Mouse (Mus musculus) ES-Bruce4 (cell line): ENCODE measurements around the gene Nprl2. TPM values are rescaled to one million over a fixed set of nuclear protein-coding genes. Genes with fewer than 3 reads are reported as not detected.

Source experiments
- H3K27ac ChIP-seq: 2 replicates; pipeline ENCODE4 v1.5.1; 2012; ENCODE audit warnings: low read length, inconsistent platforms; ENCODE audit not compliant: insufficient read depth
- H3K27me3 ChIP-seq: 2 replicates; pipeline ENCODE4 v1.6.1; 2012; ENCODE audit warnings: mild to moderate bottlenecking, low read length, inconsistent platforms; ENCODE audit not compliant: control insufficient read depth, poor library complexity, insufficient read depth, severe bottlenecking
- H3K36me3 ChIP-seq: 2 replicates; pipeline ENCODE4 v1.6.1; 2012; ENCODE audit warnings: inconsistent platforms, mild to moderate bottlenecking, low read length, moderate library complexity; ENCODE audit not compliant: control insufficient read depth, poor library complexity, insufficient read depth, severe bottlenecking
- H3K4me1 ChIP-seq: one replicate; pipeline ENCODE4 v1.8.1; 2011; ENCODE audit warnings: low read length; ENCODE audit not compliant: control insufficient read depth, insufficient read depth
- H3K4me3 ChIP-seq: 2 replicates; pipeline ENCODE4 v1.5.1; 2011; ENCODE audit warnings: low read depth, mild to moderate bottlenecking, low read length
- H3K9ac ChIP-seq: 2 replicates; pipeline ENCODE4 v1.6.1; 2012; ENCODE audit warnings: low read depth, mild to moderate bottlenecking, inconsistent platforms; ENCODE audit not compliant: poor library complexity, severe bottlenecking
- H3K9me3 ChIP-seq: replicated peaks from 2 replicates; pipeline ENCODE4 v1.6.1; 2012; ENCODE audit warnings: mild to moderate bottlenecking, low read length, inconsistent platforms; ENCODE audit not compliant: control insufficient read depth, poor library complexity, insufficient read depth, severe bottlenecking
- CTCF ChIP-seq: IDR thresholded peaks from one replicate; pipeline ENCODE4 v1.8.1; 2011; ENCODE audit warnings: low read depth, low read length
- EP300 ChIP-seq: IDR thresholded peaks from 2 replicates; pipeline ENCODE4 v1.6.1; 2011; ENCODE audit warnings: low read depth, low read length; ENCODE audit not compliant: insufficient read depth
- POLR2A ChIP-seq: IDR thresholded peaks from one replicate; pipeline ENCODE4 v1.8.1; 2011; ENCODE audit warnings: low read length; ENCODE audit not compliant: insufficient read depth
- polyA plus RNA-seq: library from polyadenylated mRNA; stranded (reverse); fragments of >200 nt; gene quantifications from 2 replicates; pipeline ENCODE4 v1.2.4, GENCODE M21; 2011; ENCODE audit warnings: low read depth; ENCODE audit not compliant: missing spikeins, insufficient read depth, insufficient read length

The Nprl2 gene
- polyA plus RNA-seq, 1 experiment = 32.7 TPM

DNA sequence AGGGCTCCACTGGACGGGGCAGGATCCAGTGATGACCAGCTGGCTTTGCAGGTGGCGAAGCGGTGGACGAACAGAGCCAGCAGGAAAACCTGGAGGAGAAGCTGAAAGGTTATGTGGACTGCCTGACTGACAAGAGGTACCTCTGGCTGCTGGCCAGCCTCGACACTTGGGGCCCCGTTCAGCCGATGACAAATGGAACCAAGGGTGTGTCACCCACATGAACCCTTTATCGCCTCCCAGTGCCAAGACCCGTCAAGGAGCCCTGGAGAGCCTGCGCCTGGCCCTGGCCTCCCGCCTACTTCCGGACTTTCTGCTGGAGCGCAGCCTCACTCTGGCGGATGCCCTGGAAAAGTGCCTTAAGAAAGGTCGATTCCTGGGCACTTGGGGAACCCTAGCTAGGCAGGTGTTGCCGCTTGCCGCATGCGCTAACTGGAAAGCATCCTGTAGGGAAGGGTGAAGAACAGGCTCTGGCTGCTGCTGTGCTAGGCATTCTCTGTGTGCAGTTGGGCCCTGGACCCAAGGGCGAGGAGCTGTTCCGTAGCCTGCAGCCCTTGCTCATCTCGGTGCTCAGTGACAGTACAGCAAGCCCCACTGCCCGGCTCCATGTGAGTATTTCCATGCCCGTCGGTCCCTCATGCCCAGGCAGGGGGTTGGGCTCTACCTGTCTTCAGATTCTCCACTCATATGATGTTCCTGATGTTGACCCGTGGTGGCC, 48.2 kb downstream of the Nprl2 start:
- no peak overlapping the region for H3K4me3 ChIP-seq

DNA sequence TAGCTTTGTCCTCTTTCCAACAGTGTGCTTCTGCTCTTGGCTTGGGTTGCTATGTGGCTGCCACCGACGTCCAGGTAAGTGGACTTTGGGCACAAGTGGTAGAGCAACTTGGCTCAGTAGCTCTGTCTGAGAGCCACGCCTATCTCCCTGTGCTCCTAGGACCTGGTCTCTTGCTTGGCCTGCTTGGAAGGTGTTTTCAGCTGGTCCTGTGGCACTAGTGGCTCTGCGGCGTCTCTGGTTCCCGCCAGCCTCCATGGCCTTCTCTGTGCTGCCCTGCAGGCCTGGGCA, 48.7 kb downstream of the Nprl2 start:
- H3K4me1 ChIP-seq = peaks cover 2% of the 10 kb centered on the region
- H3K9me3 ChIP-seq = peaks cover 13% of the 10 kb centered on the region
- H3K4me3 ChIP-seq = no peak overlapping the region
- H3K27me3 ChIP-seq = no peaks in the 10 kb centered on the region
- H3K27ac ChIP-seq = no peak overlapping the region
- no peak overlapping the region for H3K9ac ChIP-seq
- peaks cover 35% of the 10 kb centered on the region for H3K36me3 ChIP-seq
- TF ChIP-seq POLR2A (no peak), CTCF (no peak), EP300 (no peak)

More for the DNA sequence above, 48.2 kb downstream of the Nprl2 start:
- H3K27ac ChIP-seq = no peak overlapping the region
- peaks cover 13% of the 10 kb centered on the region for H3K9me3 ChIP-seq
- H3K36me3 ChIP-seq = peaks cover 35% of the 10 kb centered on the region
- H3K4me1 ChIP-seq = peaks cover 2% of the 10 kb centered on the region
- TF ChIP-seq CTCF (no peak), EP300 (no peak), POLR2A (no peak)
- H3K9ac ChIP-seq = no peak overlapping the region
- H3K27me3 ChIP-seq = no peaks in the 10 kb centered on the region

DNA sequence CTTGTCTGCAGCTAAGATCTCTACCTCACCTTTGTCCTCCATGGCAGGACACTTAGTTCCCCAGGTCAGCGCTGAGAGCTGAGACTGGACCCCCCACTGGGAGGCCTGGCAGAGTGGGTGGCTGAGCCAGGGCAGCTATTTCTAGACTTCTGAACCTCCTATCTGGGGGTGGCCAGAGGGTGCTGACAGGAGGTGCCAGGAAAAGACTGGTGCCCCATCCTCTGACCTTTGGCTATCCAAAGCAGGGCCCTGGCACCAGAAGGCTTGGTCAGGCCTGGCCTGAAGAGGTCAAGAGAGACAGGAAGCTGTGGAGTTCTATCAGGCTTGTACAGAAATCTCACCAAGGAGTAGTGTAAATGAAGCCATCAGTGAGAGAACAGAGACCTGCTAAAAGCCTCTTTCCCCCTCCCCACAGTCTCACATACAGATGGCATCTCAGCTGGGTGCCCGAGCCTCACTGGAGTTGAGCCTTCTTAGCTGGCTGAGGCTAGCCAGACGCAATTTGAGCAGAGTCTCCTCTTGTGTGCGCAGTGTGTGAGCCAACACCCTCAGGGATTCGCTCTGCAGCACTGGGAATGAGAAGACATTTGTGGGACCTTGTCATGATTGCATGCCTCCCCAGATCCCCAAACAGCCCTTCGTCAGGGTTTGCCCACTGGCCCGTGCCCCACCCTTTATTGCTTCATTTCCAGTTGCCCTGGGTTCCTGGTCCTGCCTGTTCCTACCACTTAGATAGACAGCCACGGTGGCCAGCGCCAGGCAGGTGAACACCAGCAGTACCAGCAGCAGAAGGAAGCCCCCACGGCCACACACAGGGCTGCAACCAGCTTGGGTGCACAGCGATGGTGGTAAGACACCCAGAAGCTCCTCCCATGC, 51.3 kb downstream of the Nprl2 start:
- no peaks in the 10 kb centered on the region for H3K4me1 ChIP-seq
- H3K27me3 ChIP-seq = no peaks in the 10 kb centered on the region
- H3K27ac ChIP-seq = no peak overlapping the region
- peaks cover 35% of the 10 kb centered on the region for H3K36me3 ChIP-seq
- no peak overlapping the region for H3K9ac ChIP-seq
- TF ChIP-seq CTCF (no peak), POLR2A (no peak), EP300 (no peak)
- peaks cover 13% of the 10 kb centered on the region for H3K9me3 ChIP-seq
- H3K4me3 ChIP-seq = no peak overlapping the region

DNA sequence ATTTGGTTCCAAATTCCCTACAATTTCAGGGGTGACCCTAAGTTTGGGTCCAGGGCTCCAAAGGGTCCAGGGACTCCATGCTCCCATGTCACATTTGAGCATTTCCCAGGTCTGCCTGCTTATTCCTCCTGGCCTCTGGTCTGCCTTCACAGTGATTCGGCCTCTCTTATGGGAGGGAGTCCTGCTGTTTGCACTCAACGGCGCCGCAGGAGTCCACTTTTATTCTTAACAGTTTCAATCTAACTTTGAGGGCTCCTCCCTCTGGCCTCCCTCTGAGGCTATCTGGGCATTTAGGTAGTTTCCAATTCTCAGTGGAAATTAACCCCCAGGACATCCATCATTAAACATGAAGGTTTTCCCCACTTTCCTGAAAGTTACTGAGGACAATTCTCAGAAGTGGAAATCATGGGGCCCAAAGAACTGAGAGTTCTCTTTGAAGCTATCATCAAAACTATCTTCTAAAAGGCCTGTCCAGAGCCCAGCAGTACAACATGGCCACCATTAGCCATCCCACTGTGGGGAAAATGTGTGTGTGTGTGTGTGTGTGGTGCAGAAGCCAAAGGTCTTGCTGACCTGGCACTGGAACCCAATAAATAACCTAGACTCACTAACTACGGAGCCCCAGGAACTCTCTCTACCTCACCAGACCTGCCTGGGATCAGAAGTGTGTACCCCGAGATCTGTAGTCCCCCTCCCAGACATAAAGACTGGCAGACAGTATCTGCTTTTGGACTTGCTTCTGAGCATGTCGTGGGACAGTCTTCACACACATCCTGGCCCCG, 52.4 kb downstream of the Nprl2 start:
- H3K9me3 ChIP-seq = peaks cover 13% of the 10 kb centered on the region
- no peak for TF ChIP-seq POLR2A
- no peak for TF ChIP-seq CTCF
- no peak for TF ChIP-seq EP300
- no peak overlapping the region for H3K9ac ChIP-seq
- no peak overlapping the region for H3K4me3 ChIP-seq
- H3K36me3 ChIP-seq = peaks cover 33% of the 10 kb centered on the region
- H3K27ac ChIP-seq = no peak overlapping the region
- no peaks in the 10 kb centered on the region for H3K27me3 ChIP-seq
- no peaks in the 10 kb centered on the region for H3K4me1 ChIP-seq

Other genes starting within 250 kb of the Nprl2 start
- 12.6 and 13.7 TPM in 2 replicates for gene Cish, start 246.2 kb upstream of the Nprl2 start, polyA plus RNA-seq
- 8.1 and 11.0 TPM in 2 replicates for gene Hemk1, start 203.9 kb upstream of the Nprl2 start, polyA plus RNA-seq
- gene 6430571L13Rik, start 201.6 kb upstream of the Nprl2 start, polyA plus RNA-seq = 0.30 and 0.43 TPM in 2 replicates
- gene Cacna2d2, start 142.6 kb upstream of the Nprl2 start, polyA plus RNA-seq = 3.2 and 3.9 TPM in 2 replicates
- gene Tmem115, start 8.3 kb upstream of the Nprl2 start, polyA plus RNA-seq = 10.7 and 11.6 TPM in 2 replicates
- gene Cyb561d2, start within 50 bp of the Nprl2 start, polyA plus RNA-seq = 7.7 and 9.2 TPM in 2 replicates
- not detected in 2 replicates for gene Zmynd10, start 5.1 kb downstream of the Nprl2 start, polyA plus RNA-seq
- gene Rassf1, start 9.3 kb downstream of the Nprl2 start, polyA plus RNA-seq = 23.7 and 24.8 TPM in 2 replicates
- 23.5 and 25.3 TPM in 2 replicates for gene Tusc2, start 21.0 kb downstream of the Nprl2 start, polyA plus RNA-seq
- gene Hyal2, start 25.7 kb downstream of the Nprl2 start, polyA plus RNA-seq = 38.4 and 38.7 TPM in 2 replicates
- 25.8 and 29.7 TPM in 2 replicates for gene Hyal1, start 34.7 kb downstream of the Nprl2 start, polyA plus RNA-seq
- gene Naa80, start 36.7 kb downstream of the Nprl2 start, polyA plus RNA-seq = 18.6 and 21.1 TPM in 2 replicates
- 1.0 and 2.1 TPM in 2 replicates for gene Hyal3, start 38.6 kb downstream of the Nprl2 start, polyA plus RNA-seq
- gene Ifrd2, start 45.4 kb downstream of the Nprl2 start, polyA plus RNA-seq = 43.8 and 45.3 TPM in 2 replicates
- gene Sema3b, start 67.0 kb downstream of the Nprl2 start, polyA plus RNA-seq = 15.4 and 16.5 TPM in 2 replicates
- 266 and 284 TPM in 2 replicates for gene Gnai2, start 93.1 kb downstream of the Nprl2 start, polyA plus RNA-seq
- 8.1 and 13.3 TPM in 2 replicates for gene Slc38a3, start 127.3 kb downstream of the Nprl2 start, polyA plus RNA-seq
- 1.5 TPM in 1 of 2 replicates, not detected in the other for gene Gnat1, start 137.5 kb downstream of the Nprl2 start, polyA plus RNA-seq
- 12.3 and 19.0 TPM in 2 replicates for gene Sema3f, start 168.2 kb downstream of the Nprl2 start, polyA plus RNA-seq
- 143 and 146 TPM in 2 replicates for gene Rbm5, start 228.8 kb downstream of the Nprl2 start, polyA plus RNA-seq